Mouse (Mus musculus) midbrain, embryonic 15.5 days (tissue): ENCODE measurements around the gene Gabrr2. TPM values are rescaled to one million over a fixed set of nuclear protein-coding genes. Genes with fewer than 3 reads are reported as not detected.
A peak's percentile ranks its signal among the peaks of the same experiment; 100 is the strongest.
"Not testable (repeated sequence)": the region's sequence is repeated elsewhere in the genome, so short reads cannot be mapped to it uniquely, and the experiment has no call there.

Experiments used
- ATAC-seq: fragments of 200-750 bp; cut with Nextera tagmentation; replicated peaks from 2 replicates; pipeline ENCODE4 v1.8.0; 2017; ENCODE audit warnings: moderate TSS enrichment
- H3K27ac ChIP-seq: fragments of 300-500 bp; sonication (generic); 2 replicates; pipeline ENCODE4 v1.5.1; 2015; ENCODE audit warnings: mild to moderate bottlenecking, inconsistent platforms
- H3K27me3 ChIP-seq: fragments of 300-500 bp; sonication (generic); replicated peaks from 2 replicates; pipeline ENCODE4 v1.6.1; 2015; ENCODE audit warnings: inconsistent platforms
- H3K36me3 ChIP-seq: fragments of 300-500 bp; sonication (generic); replicated peaks from 2 replicates; pipeline ENCODE4 v1.6.1; 2015; ENCODE audit warnings: inconsistent platforms
- H3K4me1 ChIP-seq: fragments of 300-500 bp; sonication (generic); 2 replicates; pipeline ENCODE4 v1.6.1; 2015; ENCODE audit warnings: inconsistent platforms
- H3K4me2 ChIP-seq: fragments of 300-500 bp; sonication (generic); 2 replicates; pipeline ENCODE4 v1.6.1; 2015; ENCODE audit warnings: inconsistent platforms, mild to moderate bottlenecking, moderate library complexity
- H3K4me3 ChIP-seq: fragments of 300-500 bp; sonication (generic); 2 replicates; pipeline ENCODE4 v1.5.1; 2015; ENCODE audit warnings: mild to moderate bottlenecking, inconsistent platforms
- H3K9ac ChIP-seq: fragments of 300-500 bp; sonication (generic); 2 replicates; pipeline ENCODE4 v1.6.1; 2015; ENCODE audit warnings: mild to moderate bottlenecking, inconsistent platforms
- H3K9me3 ChIP-seq: fragments of 300-500 bp; sonication (generic); 2 replicates; pipeline ENCODE4 v1.6.1; 2016; ENCODE audit warnings: inconsistent platforms
- WGBS: fragments of 180-500 bp; shearing (Covaris S2); methylation state at CpG from one replicate; pipeline ENCODE4 v1.1.7; 2015; ENCODE audit warnings: mixed read lengths; 5-methylcytosine and 5-hydroxymethylcytosine counted together
- polyA plus RNA-seq: library from polyadenylated mRNA; unstranded; fragments of >200 nt; fragmentation: Nextera tagmentation; extraction: Ambion mirVana; gene quantifications from 2 replicates; pipeline ENCODE4 v1.2.1, GENCODE M21; 2015

Gene Gabrr2
- polyA plus RNA-seq, 1 experiment from 2014 or later, result 0.72 TPM

- no peak overlapping the region for H3K4me3 ChIP-seq
- H3K9me3 ChIP-seq, result no peaks in the 10 kb centered on the region
- peak; percentile 48; the same call in 1 of the 2 replicates for ATAC-seq
- no peaks in the 10 kb centered on the region for H3K36me3 ChIP-seq
- no peak overlapping the region for H3K27ac ChIP-seq
- H3K27me3 ChIP-seq, result no peaks in the 10 kb centered on the region
- no peak overlapping the region for H3K9ac ChIP-seq
- 28% methylated on average over 11 of the region's 11 CpGs for WGBS
- H3K4me2 ChIP-seq, result no peak overlapping the region
- no peaks in the 10 kb centered on the region; the same call in 1 of the 2 replicates for H3K4me1 ChIP-seq
Measured at GRCm38 (mm10) chr4:33072526-33073161, 9.8 kb downstream of the Gabrr2 start.

- H3K9me3 ChIP-seq, result no peaks in the 10 kb centered on the region
- no peak overlapping the region for H3K27ac ChIP-seq
- no peak overlapping the region for H3K4me2 ChIP-seq
- H3K36me3 ChIP-seq, result no peaks in the 10 kb centered on the region
- WGBS, result 82% methylated on average over 4 of the region's 4 CpGs
- H3K4me3 ChIP-seq, result no peak overlapping the region
- no peaks in the 10 kb centered on the region for H3K27me3 ChIP-seq
- no peak overlapping the region for H3K9ac ChIP-seq
- no peak for ATAC-seq
- no peaks in the 10 kb centered on the region; the same call in 1 of the 2 replicates for H3K4me1 ChIP-seq
Measured at GRCm38 (mm10) chr4:33074406-33074805, 11.6 kb downstream of the Gabrr2 start.

GRCm38 (mm10) chr4:33074851-33075250 is 12.1 kb downstream of the Gabrr2 start:
- Histone ChIP-seq H3K27me3 (no peaks in the 10 kb centered on the region), H3K27ac (no peak overlapping the region), H3K4me3 (no peak overlapping the region), H3K9me3 (no peaks in the 10 kb centered on the region), H3K36me3 (no peaks in the 10 kb centered on the region), H3K4me2 (no peak overlapping the region), H3K4me1 (no peaks in the 10 kb centered on the region; the same call in 1 of the 2 replicates), H3K9ac (no peak overlapping the region)
- ATAC-seq, result no peak
- WGBS, result 75% methylated on average over 5 of the region's 5 CpGs

DNA sequence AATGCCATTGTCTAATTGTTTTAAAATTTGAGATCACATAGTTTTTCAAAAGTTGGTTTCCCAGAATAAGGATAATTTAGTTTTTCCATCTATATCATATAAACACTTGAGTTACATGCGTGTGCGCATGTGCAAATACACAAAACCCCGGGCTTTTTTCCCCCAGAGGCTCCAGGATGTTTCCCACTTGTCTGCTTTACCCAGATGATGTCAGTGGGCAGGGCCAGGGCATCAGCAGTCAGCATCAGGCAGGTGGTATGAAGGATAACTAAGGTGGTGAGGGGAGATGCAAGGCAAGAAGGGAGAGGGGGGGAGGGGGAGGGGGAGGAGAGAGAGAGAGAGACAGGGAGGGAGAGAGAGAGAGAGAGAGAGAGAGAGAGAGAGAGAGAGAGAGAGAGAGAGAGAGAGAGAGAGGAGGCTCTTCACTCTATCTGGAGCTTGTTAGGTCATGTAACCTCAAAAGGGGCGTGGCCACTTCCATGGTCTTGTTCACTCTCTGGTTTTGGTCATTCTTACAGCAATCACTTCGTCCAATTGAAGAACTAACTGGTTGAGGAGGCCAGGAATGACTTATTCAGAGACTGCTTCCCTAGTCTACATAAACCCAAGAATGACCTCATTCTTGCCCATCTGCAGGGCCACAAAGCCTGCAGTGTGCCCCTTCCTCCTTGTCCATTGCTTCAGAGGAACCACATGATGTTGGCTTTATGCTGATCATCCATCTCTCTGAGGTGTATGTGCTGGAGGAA is 13.2 kb downstream of the Gabrr2 start:
- Histone ChIP-seq H3K9me3 (no peaks in the 10 kb centered on the region), H3K4me3 (no peak overlapping the region), H3K4me2 (no peak overlapping the region), H3K4me1 (no peaks in the 10 kb centered on the region; the same call in 1 of the 2 replicates), H3K27me3 (no peaks in the 10 kb centered on the region), H3K36me3 (no peaks in the 10 kb centered on the region), H3K9ac (no peak overlapping the region), H3K27ac (no peak overlapping the region)
- ATAC-seq, result no peak
- 88% methylated on average over 5 of the region's 5 CpGs for WGBS

DNA sequence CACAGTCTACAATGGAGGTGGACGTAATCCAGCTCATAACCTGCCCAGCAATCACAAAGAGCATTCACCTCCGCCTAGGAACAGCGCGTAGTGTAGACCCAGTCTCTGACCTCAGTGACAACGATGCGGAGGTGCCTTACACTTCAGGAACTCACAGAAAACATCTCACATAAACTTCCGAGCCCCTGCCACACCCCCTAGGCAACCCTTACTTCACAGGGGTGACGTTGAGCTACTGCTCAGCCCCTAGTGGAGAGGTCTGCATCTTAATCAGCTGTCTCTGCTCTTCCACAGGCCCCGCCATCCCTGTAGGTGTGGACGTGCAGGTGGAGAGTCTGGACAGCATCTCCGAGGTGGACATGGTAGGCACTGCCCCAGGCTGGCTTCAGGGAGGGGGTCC is 14.4 kb downstream of the Gabrr2 start:
- Histone ChIP-seq H3K4me1 (no peaks in the 10 kb centered on the region; the same call in 1 of the 2 replicates), H3K9me3 (no peaks in the 10 kb centered on the region), H3K36me3 (no peaks in the 10 kb centered on the region), H3K27ac (no peak overlapping the region), H3K27me3 (no peaks in the 10 kb centered on the region), H3K9ac (no peak overlapping the region), H3K4me3 (no peak overlapping the region), H3K4me2 (no peak overlapping the region)
- no peak for ATAC-seq
- WGBS, result 86% methylated on average over 11 of the region's 11 CpGs

GRCm38 (mm10) chr4:33077724-33078123 is 14.9 kb downstream of the Gabrr2 start:
- no peaks in the 10 kb centered on the region for H3K9me3 ChIP-seq
- H3K4me1 ChIP-seq, result no peaks in the 10 kb centered on the region; the same call in 1 of the 2 replicates
- no peak overlapping the region for H3K9ac ChIP-seq
- ATAC-seq, result no peak
- H3K36me3 ChIP-seq, result no peaks in the 10 kb centered on the region
- WGBS, result 59% methylated on average over 8 of the region's 8 CpGs
- no peak overlapping the region for H3K4me2 ChIP-seq
- no peak overlapping the region for H3K27ac ChIP-seq
- H3K4me3 ChIP-seq, result no peak overlapping the region
- no peaks in the 10 kb centered on the region for H3K27me3 ChIP-seq

DNA sequence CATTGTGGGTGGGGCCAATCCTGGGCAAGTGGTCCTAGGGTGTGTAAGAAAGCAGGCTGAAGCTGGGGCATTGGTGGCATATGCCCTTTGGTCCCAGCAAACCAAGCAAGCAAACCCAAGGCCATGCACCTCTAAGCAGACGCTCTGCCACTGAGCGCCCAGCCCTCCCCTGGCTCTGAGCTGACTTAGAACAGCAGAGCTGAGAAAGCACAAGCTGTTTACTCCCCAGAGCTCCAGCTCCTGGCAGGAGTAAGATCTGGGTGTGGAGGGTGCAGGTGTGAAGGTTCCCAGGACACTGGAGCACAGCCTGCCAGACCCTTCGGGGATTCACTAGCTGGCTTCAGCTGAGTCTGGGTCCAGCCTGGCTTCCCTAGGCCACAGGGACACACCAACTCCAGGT is 15.7 kb downstream of the Gabrr2 start:
- no peak overlapping the region for H3K4me2 ChIP-seq
- no peaks in the 10 kb centered on the region for H3K27me3 ChIP-seq
- no peaks in the 10 kb centered on the region for H3K4me1 ChIP-seq
- H3K9me3 ChIP-seq, result no peaks in the 10 kb centered on the region
- H3K36me3 ChIP-seq, result no peaks in the 10 kb centered on the region
- H3K9ac ChIP-seq, result no peak overlapping the region
- 91% methylated on average over 3 of the region's 3 CpGs for WGBS
- ATAC-seq, result no peak
- no peak overlapping the region for H3K27ac ChIP-seq
- H3K4me3 ChIP-seq, result no peak overlapping the region

DNA sequence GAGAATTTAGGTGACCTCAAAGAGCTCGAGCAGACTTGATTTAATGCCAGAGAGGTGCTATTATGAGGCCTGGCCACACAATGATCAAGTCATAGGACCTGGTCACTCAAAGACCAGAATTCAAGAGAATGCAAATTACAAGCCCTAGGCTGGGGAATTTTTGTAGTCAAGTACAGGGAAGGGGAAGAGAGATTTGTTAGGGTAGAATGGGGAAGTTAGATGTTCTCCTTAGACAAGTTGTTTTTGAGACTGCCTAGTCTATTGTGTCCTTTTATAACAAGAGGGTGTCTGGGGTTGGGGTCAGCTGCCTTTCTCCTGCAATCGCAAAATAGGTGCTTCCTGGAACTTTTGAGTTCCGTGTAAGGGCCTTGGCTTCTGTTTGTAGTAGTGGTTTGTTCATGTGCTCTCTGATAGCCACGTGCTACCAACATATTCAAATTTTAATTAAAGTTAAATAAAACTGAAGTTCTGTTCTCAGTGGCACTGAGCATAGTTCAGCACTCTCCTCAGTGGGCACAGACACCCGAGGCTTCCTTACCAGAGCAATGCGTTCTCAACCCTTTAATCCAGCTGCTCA is 36.4 kb downstream of the Gabrr2 start:
- WGBS, result 90% methylated on average over 6 of the region's 6 CpGs

GRCm38 (mm10) chr4:33109720-33110458 is 47.1 kb downstream of the Gabrr2 start:
- Histone ChIP-seq H3K9ac (no peak overlapping the region), H3K27ac (no peak overlapping the region), H3K36me3 (no peaks in the 10 kb centered on the region), H3K4me1 (no peaks in the 10 kb centered on the region), H3K4me3 (no peak overlapping the region), H3K9me3 (no peaks in the 10 kb centered on the region), H3K4me2 (no peak overlapping the region), H3K27me3 (no peaks in the 10 kb centered on the region)
- WGBS, result 89% methylated on average over 14 of the region's 14 CpGs
- ATAC-seq, result no peak

More for the DNA sequence above, 36.4 kb downstream of the Gabrr2 start:
- Histone ChIP-seq H3K36me3 (no peaks in the 10 kb centered on the region), H3K4me1 (no peaks in the 10 kb centered on the region), H3K9ac (no peak overlapping the region), H3K27me3 (no peaks in the 10 kb centered on the region), H3K4me3 (no peak overlapping the region), H3K27ac (no peak overlapping the region), H3K4me2 (no peak overlapping the region), H3K9me3 (no peaks in the 10 kb centered on the region)
- no peak for ATAC-seq

- Histone ChIP-seq H3K27me3 (no peaks in the 10 kb centered on the region), H3K4me2 (no peak overlapping the region), H3K9ac (no peak overlapping the region), H3K4me3 (no peak overlapping the region), H3K4me1 (no peaks in the 10 kb centered on the region), H3K36me3 (no peaks in the 10 kb centered on the region), H3K9me3 (no peaks in the 10 kb centered on the region), H3K27ac (no peak overlapping the region)
- ATAC-seq, result no peak
- 88% methylated on average over 7 of the region's 7 CpGs for WGBS
Measured at GRCm38 (mm10) chr4:33110845-33111244, 48.0 kb downstream of the Gabrr2 start.

DNA sequence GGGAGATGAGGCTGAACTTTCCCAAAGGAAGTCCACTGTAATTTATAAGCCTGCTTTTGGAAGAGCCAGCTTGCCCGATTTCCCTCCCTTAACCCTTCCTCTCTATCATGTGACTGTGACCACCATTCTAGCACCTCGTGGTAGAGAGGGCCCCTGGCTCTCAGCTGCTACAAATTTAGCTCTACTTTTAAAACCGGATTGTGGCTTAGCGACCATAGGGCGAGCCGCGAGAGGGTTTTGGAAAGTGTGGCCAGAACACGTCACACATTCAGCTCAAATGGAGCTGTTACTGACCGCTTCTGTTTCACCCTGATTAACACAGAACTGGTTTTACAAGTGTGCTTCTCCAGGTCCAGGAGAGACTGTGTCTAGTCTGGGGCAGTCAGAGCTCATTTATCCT is 48.6 kb downstream of the Gabrr2 start:
- ATAC-seq, result no peak
- Histone ChIP-seq H3K9me3 (no peaks in the 10 kb centered on the region), H3K4me1 (no peaks in the 10 kb centered on the region), H3K36me3 (no peaks in the 10 kb centered on the region), H3K27ac (no peak overlapping the region), H3K9ac (no peak overlapping the region), H3K4me3 (no peak overlapping the region), H3K27me3 (no peaks in the 10 kb centered on the region), H3K4me2 (no peak overlapping the region)
- WGBS, result 96% methylated on average over 9 of the region's 9 CpGs

- WGBS, result 93% methylated on average over 14 of the region's 14 CpGs
Measured at GRCm38 (mm10) chr4:33112866-33113265, 50.1 kb downstream of the Gabrr2 start.

More at GRCm38 (mm10) chr4:33112866-33113265, 50.1 kb downstream of the Gabrr2 start:
- not testable (repeated sequence) for H3K9ac ChIP-seq, H3K4me2 ChIP-seq, H3K4me3 ChIP-seq, H3K9me3 ChIP-seq, H3K27me3 ChIP-seq, H3K4me1 ChIP-seq, H3K27ac ChIP-seq, H3K36me3 ChIP-seq, ATAC-seq
